Mouse (Mus musculus) spleen, adult 2 months (tissue): ENCODE measurements at regions not wholly inside any gene's neighbourhood (a gene's known extent, or its start where the extent isn't known, plus 50 kb on each side); places are given as distances from the start of the nearest gene placed in this dataset.

Source experiments
- DNase-seq, 2 experiments: peaks; one replicate each; pipeline versions ENCODE4 v3.0.0 to v3.0.0-alpha.2; 2012 to 2021; ENCODE audit warnings: low spot score in 2 of 2, low read depth in 1 of 2
- H3K27ac ChIP-seq: fragments of 200-500 bp; 2 replicates; pipeline ENCODE4 v1.5.1; 2012; ENCODE audit warnings: low read length, inconsistent platforms; ENCODE audit not compliant: insufficient read depth
- H3K27me3 ChIP-seq: fragments of 200-500 bp; 2 replicates; pipeline ENCODE4 v1.6.1; 2012; ENCODE audit warnings: mild to moderate bottlenecking, moderate library complexity, low read length, inconsistent platforms; ENCODE audit not compliant: control insufficient read depth, insufficient read depth
- H3K36me3 ChIP-seq: fragments of 200-500 bp; 2 replicates; pipeline ENCODE4 v1.6.1; 2012; ENCODE audit warnings: mild to moderate bottlenecking, low read length, inconsistent platforms; ENCODE audit not compliant: control insufficient read depth, insufficient read depth
- H3K4me1 ChIP-seq: fragments of 200-500 bp; 2 replicates; pipeline ENCODE4 v1.6.1; 2011; ENCODE audit warnings: inconsistent platforms; ENCODE audit not compliant: control insufficient read depth, insufficient read depth, insufficient read length
- H3K4me3 ChIP-seq: fragments of 200-500 bp; 2 replicates; pipeline ENCODE4 v1.5.1; 2011; ENCODE audit warnings: mild to moderate bottlenecking, inconsistent platforms; ENCODE audit not compliant: insufficient read depth, insufficient read length; ENCODE audit errors: extremely low read depth
- CTCF ChIP-seq: fragments of 200-500 bp; IDR thresholded peaks from 2 replicates; pipeline ENCODE4 v1.5.1; 2011; ENCODE audit warnings: mild to moderate bottlenecking, inconsistent platforms; ENCODE audit not compliant: insufficient read depth, insufficient read length, insufficient replicate concordance; ENCODE audit errors: extremely low read depth
- POLR2A ChIP-seq: fragments of 200-500 bp; IDR thresholded peaks from 2 replicates; pipeline ENCODE4 v1.6.1; 2011; ENCODE audit warnings: low read depth, low read length, inconsistent platforms
- WGBS: fragments of 180-500 bp; shearing (Covaris S2); methylation state at CpG from one replicate; pipeline ENCODE4 v1.1.7; 2018; 5-methylcytosine and 5-hydroxymethylcytosine counted together

GRCm38 (mm10) chr14:76797518-76797917 lies 239.1 kb upstream of the Ccdc122 start:
- 84% methylated on average over 6 of the region's 6 CpGs for WGBS
- no peak overlapping the region for H3K27ac ChIP-seq
- H3K4me1 ChIP-seq, result no peaks in the 10 kb centered on the region
- TF ChIP-seq POLR2A, result no peak
- DNase-seq, result no peak
- H3K27me3 ChIP-seq, result no peaks in the 10 kb centered on the region
- H3K36me3 ChIP-seq, result no peaks in the 10 kb centered on the region
- H3K4me3 ChIP-seq, result no peak overlapping the region

GRCm38 (mm10) chr14:76791811-76792571 lies 235.3 kb upstream of the Serp2 start:
- Histone ChIP-seq H3K27ac (no peak overlapping the region), H3K36me3 (no peaks in the 10 kb centered on the region), H3K4me1 (peaks cover 2% of the 10 kb centered on the region; the same call in 1 of the 2 replicates), H3K4me3 (no peak overlapping the region), H3K27me3 (no peaks in the 10 kb centered on the region)
- 64% methylated on average over 6 of the region's 6 CpGs for WGBS
- no peak for DNase-seq
- no peak for TF ChIP-seq CTCF

GRCm38 (mm10) chr14:76789376-76789775 lies 232.7 kb upstream of the Serp2 start:
- Histone ChIP-seq H3K27me3 (no peaks in the 10 kb centered on the region), H3K27ac (no peak overlapping the region), H3K4me3 (no peak overlapping the region), H3K4me1 (peaks cover 2% of the 10 kb centered on the region; the same call in 1 of the 2 replicates), H3K36me3 (no peaks in the 10 kb centered on the region)
- 56% methylated on average over 7 of the region's 7 CpGs for WGBS
- DNase-seq, result no peak
- TF ChIP-seq CTCF (no peak), POLR2A (no peak)

GRCm38 (mm10) chr14:76787601-76788000 lies 230.9 kb upstream of the Serp2 start:
- H3K4me1 ChIP-seq, result peaks cover 2% of the 10 kb centered on the region; the same call in 1 of the 2 replicates
- H3K36me3 ChIP-seq, result no peaks in the 10 kb centered on the region
- no peak overlapping the region for H3K4me3 ChIP-seq
- TF ChIP-seq POLR2A (no peak), CTCF (no peak)
- H3K27me3 ChIP-seq, result no peaks in the 10 kb centered on the region
- 9% methylated on average over 6 of the region's 6 CpGs for WGBS
- H3K27ac ChIP-seq, result no peak overlapping the region
- DNase-seq, result no peak

GRCm38 (mm10) chr14:76786214-76786613 lies 229.5 kb upstream of the Serp2 start:
- 91% methylated on average over 4 of the region's 4 CpGs for WGBS
- TF ChIP-seq POLR2A, result no peak
- TF ChIP-seq CTCF, result no peak
- Histone ChIP-seq H3K4me3 (no peak overlapping the region), H3K27ac (no peak overlapping the region), H3K4me1 (peaks cover 4% of the 10 kb centered on the region; the same call in 1 of the 2 replicates), H3K27me3 (no peaks in the 10 kb centered on the region), H3K36me3 (no peaks in the 10 kb centered on the region)
- no peak for DNase-seq

- TF ChIP-seq POLR2A (no peak), CTCF (no peak)
- 9% methylated on average over 3 of the region's 3 CpGs for WGBS
Observed at GRCm38 (mm10) chr14:76781524-76781880, 224.8 kb upstream of the Serp2 start.

GRCm38 (mm10) chr14:76780572-76781523 lies 224.2 kb upstream of the Serp2 start:
- Histone ChIP-seq H3K36me3 (no peaks in the 10 kb centered on the region), H3K4me1 (peaks cover 7% of the 10 kb centered on the region), H3K4me3 (no peak overlapping the region), H3K27ac (no peak overlapping the region), H3K27me3 (no peaks in the 10 kb centered on the region)
- WGBS, result 56% methylated on average over 14 of the region's 14 CpGs
- DNase-seq, result no peak
- TF ChIP-seq POLR2A (no peak), CTCF (no peak)

More at GRCm38 (mm10) chr14:76781524-76781880, 224.8 kb upstream of the Serp2 start:
- peaks cover 7% of the 10 kb centered on the region for H3K4me1 ChIP-seq
- H3K4me3 ChIP-seq, result no peak overlapping the region
- H3K27me3 ChIP-seq, result no peaks in the 10 kb centered on the region
- no peaks in the 10 kb centered on the region for H3K36me3 ChIP-seq
- peak in 1 of 2 experiments; percentile 47 for DNase-seq
- H3K27ac ChIP-seq, result no peak overlapping the region
